Mouse (Mus musculus) layer of hippocampus, postnatal 25 days (tissue): ENCODE results near the gene Rdm1. TPM values are rescaled to one million over a fixed set of nuclear protein-coding genes. Genes with fewer than 3 reads are reported as not detected.
"Not testable (repeated sequence)": the region's sequence is repeated elsewhere in the genome, so short reads cannot be mapped to it uniquely, and the experiment has no call there.

Source experiments
- DNase-seq, 2 experiments: peaks; one replicate each; pipeline ENCODE4 v3.0.0; 2022; ENCODE audit warnings: mixed read lengths in 2 of 2, low spot score in 1 of 2; ENCODE audit errors: extremely low spot score in 1 of 2
- total RNA-seq, 2 experiments: library from RNA; stranded (reverse); gene quantifications; 2 replicates each; pipeline ENCODE4 v1.2.3; 2021

The Rdm1 gene
- total RNA-seq, 2 experiments from 2014 or later, result 8.1 to 8.2 TPM

DNA sequence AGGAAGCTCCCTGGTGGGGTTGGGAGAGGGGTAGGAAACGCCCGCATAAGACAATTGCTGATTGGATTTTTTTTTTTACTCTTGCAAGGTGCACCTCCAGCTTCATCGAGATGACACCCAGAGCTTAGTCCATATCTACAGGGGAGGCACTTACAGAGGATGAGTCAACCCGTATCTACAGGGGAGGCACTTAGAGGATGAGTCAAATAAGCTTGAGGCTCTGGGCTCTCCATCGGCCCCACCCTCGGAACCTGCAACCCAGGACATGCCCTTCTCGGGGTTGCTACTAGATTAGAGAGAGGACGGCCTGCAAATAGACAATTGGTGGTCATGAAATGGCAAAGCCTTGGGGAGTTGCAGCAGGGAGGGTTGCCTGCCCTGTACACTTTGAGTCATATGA, 10.9 kb upstream of the Rdm1 start:
- no peak for DNase-seq

DNA sequence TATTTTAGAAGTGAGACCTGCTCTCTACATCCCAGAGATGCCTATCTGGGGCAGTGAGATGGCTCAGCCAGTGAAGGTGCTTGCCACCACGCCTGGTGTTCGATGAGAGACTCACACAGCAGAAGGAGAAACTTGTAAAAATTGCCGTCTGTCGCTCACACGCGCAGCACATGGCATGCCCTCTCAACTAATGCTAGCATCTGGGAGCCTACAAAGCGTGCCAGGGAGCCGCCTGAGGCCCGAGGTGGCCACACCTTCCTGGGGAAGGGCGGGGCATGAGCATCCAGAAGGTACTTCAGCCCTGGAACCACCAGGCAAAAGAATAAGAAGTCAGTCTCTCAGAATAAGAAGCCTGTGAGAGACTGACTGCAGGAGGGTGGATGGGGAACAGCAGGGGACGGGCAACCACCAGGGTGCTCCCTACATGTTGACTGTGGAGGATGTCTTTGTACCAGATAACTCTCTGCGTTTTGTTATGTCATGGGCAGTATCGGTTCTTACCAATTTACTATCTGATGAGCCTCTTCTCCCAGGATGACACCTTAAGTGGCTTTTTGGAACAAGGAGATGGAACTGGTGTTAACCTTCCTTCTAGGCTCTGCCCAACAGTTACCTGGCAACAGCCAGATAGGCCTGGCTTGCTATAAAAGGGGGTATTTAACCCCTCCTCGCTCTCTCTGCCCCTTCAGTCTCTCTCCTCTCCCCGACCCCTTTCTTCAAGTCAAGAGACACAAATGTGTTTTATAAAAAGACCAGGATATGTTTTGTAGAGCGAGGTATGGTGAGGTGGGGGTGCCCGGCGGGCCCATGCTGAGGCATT, 9.8 kb upstream of the Rdm1 start:
- no peak for DNase-seq

DNA sequence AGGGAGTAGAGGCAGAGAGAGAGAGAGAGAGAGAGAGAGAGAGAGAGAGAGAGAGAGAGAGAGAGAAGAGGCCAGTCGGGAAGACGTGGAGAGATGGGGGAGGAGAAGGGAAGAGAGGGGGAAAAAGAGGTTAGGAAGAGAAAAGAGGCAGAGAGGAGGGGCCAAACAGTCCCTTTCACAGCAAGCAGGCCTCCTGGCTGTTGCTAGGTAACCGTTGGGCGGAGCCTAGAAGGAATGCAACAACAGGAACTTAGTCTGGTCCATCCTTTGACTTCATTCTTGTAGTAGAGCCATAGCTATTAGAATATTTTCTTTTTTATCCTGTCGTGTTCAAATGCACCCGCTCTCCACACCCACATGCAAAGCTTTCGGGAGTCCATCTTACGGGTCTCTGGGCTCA, 9.1 kb upstream of the Rdm1 start:
- DNase-seq, result peak in 1 of 2 experiments; percentile 3

- DNase-seq, result no peak
Observed at GRCm38 (mm10) chr11:101618596-101618995, 8.4 kb upstream of the Rdm1 start.

GRCm38 (mm10) chr11:101620022-101620655, 6.9 kb upstream of the Rdm1 start:
- DNase-seq, result not testable (repeated sequence)

- no peak for DNase-seq
Observed at GRCm38 (mm10) chr11:101626649-101626994, 373 bp upstream of the Rdm1 start.

GRCm38 (mm10) chr11:101627857-101628559, 1.0 kb downstream of the Rdm1 start:
- peak; percentile 74 to 89 for DNase-seq

DNA sequence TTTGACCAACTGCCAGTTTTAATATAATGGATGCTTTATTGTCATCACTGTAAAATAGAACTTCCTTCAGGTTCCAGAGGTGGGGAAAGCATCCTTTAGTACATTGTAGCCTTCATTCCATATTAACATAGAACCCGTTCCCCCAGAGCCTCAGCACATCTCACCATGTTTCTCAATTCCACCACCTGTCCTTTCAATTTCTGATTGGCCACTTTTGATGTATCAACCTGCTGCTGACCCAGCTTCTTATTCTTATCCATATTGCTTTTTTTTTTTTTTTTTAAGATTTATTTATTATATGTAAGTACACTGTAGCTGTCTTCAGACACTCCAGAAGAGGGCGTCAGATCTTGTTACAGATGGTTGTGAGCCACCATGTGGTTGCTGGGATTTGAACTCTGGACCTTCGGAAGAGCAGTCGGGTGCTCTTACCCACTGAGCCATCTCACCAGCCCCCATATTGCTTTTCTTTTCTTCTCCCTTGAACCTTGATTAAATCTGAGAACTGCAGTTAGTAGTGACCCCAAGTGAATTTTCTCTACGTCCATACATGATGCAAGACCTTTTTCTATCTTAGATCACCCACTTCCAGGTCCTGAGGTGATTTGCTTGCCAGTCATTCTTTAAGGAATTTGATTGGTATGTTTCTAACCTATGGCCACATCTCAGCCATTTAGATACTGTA, 1.9 kb downstream of the Rdm1 start:
- not testable (repeated sequence) for DNase-seq

GRCm38 (mm10) chr11:101635660-101636059, 8.7 kb downstream of the Rdm1 start:
- no peak for DNase-seq

DNA sequence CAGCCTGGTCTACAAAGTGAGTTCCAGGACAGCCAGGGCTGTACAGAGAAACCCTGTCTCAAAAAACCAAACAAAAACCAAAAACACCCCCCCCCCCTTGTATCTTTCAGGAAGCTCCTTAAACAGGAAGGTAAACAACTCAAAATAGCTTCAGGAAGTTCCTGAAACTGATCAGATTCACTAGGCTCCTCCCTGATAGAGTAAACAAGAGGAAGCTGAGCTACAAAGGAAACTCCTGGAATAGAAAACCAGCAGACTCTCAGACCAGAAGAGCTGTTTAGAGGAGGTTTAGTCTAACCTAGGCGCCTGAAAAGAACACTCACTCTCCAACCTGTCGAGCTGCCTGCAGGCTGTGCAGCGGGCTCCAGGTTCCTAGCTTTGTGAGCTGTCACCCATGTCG, 12.8 kb downstream of the Rdm1 start:
- no peak for DNase-seq

- peak; percentile 69 to 70 for DNase-seq
Observed at GRCm38 (mm10) chr11:101640857-101641709, 14.1 kb downstream of the Rdm1 start.

DNA sequence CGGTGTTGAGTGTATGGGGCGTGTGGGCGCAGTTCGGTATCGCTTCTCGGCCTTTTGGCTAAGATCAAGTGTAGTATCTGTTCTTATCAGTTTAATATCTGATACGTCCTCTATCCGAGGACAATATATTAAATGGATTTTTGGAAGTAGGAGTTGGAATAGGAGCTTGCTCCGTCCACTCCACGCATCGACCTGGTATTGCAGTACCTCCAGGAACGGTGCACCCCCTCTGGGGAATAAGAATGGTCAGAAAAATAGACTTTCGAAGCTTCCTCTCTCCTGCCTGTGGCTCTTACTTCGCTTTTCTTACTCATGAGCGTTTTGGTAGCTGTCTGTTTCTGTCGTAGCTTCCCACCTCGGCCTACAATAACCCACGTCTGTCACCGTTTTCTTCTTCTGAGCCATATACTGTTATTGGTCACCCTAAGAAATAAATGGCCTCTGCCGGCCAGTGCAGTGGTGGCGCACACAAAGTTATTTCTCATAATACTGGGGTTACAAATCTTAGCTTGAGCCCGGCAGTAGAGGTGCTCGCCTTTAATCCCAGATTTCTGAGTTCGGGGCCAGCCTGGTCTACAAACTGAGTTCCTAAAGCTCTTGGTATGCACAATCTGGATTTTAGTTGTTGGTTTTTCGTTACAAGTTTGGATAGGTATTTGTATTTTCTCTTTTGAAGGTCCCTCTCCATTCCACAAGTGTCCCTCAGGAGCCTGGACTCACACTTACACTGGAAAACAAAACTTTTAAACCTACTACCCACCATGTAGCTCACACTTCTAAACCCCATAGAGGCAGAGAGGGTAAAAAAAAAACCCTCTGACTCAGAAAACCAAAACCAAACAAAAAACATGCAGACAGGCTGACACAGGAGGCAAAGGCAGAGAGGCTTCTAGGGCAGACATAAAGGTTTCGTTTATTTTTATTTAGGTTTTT, 15.0 kb downstream of the Rdm1 start:
- not testable (repeated sequence) for DNase-seq

GRCm38 (mm10) chr11:101642931-101643330, 15.9 kb downstream of the Rdm1 start:
- DNase-seq, result no peak

DNA sequence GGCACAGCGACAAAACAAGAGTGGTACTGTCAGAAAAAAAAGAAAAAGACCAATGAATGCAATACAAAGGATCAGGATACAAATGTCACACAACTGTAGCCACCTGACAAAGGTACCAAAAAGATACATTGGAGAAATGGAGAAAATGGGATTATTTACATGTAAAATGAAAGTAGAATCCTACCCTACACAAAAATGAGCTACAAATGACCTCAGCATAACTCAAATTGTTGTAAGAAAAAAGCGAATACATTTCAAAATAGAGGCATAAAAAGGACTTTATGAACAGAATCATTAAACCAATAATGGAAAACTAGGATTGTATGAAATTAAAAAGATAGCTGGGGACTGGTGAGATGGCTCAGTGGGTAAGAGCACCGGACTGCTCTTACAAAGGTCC, 17.6 kb downstream of the Rdm1 start:
- no peak for DNase-seq

DNA sequence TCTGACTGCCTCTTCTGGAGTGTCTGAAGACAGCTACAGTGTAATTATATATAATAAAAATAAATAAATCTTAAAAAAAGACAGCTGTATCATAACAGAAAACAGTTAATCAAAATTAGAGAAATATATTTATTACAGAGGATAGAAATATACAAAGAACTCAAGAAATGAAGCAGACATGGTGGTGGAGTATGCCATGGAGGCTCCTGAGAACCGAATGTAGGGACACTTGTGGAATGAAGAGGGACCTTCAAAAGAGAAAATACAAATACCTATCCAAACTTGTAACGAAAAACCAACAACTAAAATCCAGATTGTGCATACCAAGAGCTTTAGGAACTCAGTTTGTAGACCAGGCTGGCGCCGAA, 18.0 kb downstream of the Rdm1 start:
- not testable (repeated sequence) for DNase-seq

- peak; percentile 48 to 58 for DNase-seq
Observed at GRCm38 (mm10) chr11:101645411-101646282, 18.7 kb downstream of the Rdm1 start.

DNA sequence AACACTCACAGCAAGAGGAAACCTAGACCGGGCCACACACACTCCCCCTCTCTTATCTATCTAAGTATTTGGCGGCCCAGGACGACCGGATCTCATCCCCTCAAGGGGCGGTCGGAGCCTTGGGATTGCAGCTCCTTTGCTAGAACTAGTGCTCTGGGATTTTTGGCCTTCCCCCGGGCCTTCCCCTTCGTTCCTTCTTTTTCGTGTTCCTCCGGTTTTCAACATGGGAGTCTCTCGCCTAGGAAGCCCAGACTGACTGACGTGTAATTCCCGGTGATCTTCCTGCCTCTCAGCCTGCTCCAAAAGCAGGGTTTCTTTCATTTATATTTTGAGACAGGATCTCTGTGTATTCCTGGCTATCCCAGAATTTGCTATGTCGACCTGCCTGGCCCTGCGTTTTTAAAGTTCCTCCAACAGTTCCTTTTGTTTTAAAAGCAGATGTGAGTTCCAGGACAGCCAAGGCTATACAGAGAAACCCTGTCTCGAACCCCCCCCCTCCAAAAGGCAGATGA, 19.3 kb downstream of the Rdm1 start:
- peak in 1 of 2 experiments; percentile 22 for DNase-seq

DNA sequence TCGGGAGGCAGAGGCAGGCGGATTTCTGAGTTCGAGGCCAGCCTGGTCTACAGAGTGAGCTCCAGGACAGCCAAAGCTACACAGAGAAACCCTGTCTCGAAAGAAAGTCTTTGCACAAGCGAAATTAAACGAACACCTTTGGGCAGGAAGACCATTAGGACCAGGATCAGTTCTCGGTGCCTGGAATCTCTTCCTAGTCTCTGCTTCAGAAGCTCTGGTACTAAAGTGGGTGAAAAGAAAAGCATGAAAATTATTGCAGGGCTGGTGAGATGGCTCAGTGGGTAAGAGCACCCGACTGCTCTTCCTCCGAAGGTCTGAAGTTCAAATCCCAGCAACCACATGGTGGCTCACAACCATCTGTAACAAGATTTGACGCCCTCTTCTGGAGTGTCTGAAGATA, 20.1 kb downstream of the Rdm1 start:
- not testable (repeated sequence) for DNase-seq
